Mouse (Mus musculus): Measurements from ENCODE around the gene Mis18bp1. TPM values are rescaled to one million over a fixed set of nuclear protein-coding genes. Genes with fewer than 3 reads are reported as not detected.
A peak's percentile ranks its signal among the peaks of the same experiment; 100 is the strongest.

The Mis18bp1 gene
- polyA plus RNA-seq (2014; fragmentation: Nextera tagmentation; extraction: Ambion mirVana), result 50.5 and 57.7 TPM in 2 replicates

DNA sequence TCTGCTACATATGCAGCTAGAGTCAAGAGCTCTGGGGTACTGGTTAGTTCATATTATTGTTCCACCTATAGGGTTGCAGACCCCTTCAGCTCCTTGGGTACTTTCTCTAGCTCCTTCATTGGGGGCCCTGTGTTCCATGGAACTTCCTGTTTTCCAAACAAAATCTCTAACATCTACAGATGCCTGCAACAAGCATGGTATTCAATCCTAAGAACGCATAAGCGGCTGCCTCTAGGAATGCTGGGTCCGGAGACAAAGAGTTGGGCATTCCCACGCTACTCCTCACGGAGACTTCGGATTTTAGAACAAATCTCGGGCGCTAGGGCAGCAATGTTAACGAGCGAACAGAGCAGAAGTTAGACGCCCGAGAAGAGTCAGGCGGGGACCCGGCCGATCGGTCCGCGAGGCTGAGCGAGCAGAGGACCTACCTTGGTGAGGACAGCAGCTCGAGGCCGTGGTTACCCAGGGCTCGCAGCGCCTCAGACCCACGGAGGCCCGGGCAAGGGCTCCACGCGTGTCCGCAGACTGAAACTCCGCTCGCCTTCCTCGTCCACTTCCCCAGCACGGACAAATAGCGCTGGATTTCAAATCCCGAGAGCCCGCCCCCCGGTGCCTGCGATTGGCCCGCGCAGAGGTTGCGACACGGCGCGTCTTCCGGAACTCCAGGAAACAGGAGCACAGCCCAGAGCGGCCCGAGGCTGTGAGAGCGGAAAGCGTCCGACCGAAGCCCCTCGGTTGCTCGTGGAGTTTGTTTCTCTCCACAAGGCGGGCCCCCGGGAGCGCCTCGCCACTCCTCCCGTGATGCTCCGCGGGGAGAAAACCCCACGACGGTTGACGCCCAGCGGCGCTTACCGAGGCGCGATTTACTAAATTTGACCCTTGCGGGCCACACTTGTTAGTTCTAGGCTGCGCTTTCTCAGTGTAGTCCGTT lies at the start of gene Mis18bp1:
TSS of gene Mis18bp1 (minus strand) at position 584 of the 931 bp plus-strand sequence.
- under 1% methylated on average over 70 of the region's 70 CpGs for WGBS
- peaks cover 4% of the 10 kb centered on the region; the same call in 1 of the 2 replicates for H3K36me3 ChIP-seq (ENCODE audit: control insufficient read depth, insufficient read depth, low read length)

GRCm38 (mm10) chr12:65216404-65216840 lies 44.0 kb upstream of the Mis18bp1 start:
- 83% methylated on average over 6 of the region's 6 CpGs for WGBS

More for the DNA sequence above, at the start of gene Mis18bp1:
- H3K4me2 ChIP-seq, result peak within 1 kb of the TSS; percentile 75
- peak; percentile 92 for DNase-seq (ENCODE audit: low spot score)
- peaks cover 12% of the 10 kb centered on the region for H3K4me1 ChIP-seq (replicated peaks; ENCODE audit: control insufficient read depth, insufficient read depth, low read length)
- ATAC-seq (replicated peaks; ENCODE audit: low FRiP score), result peak; percentile 97
- peak within 1 kb of the TSS; percentile 94 for H3K27ac ChIP-seq (ENCODE audit: low read depth, low read length)
- no peaks in the 10 kb centered on the region for H3K9me3 ChIP-seq (ENCODE audit: control insufficient read depth, low read length)
- no peaks in the 10 kb centered on the region for H3K27me3 ChIP-seq (replicated peaks; ENCODE audit: control insufficient read depth, insufficient read depth, low read length)
- H3K9ac ChIP-seq (ENCODE audit: low read depth, low read length), result peak within 1 kb of the TSS; percentile 77
- H3K4me3 ChIP-seq (ENCODE audit: low read depth, low read length), result peak within 1 kb of the TSS; percentile 74

GRCm38 (mm10) chr12:65206431-65206830 lies 34.0 kb upstream of the Mis18bp1 start:
- DNase-seq (ENCODE audit: low spot score) (no peak), ATAC-seq (replicated peaks; ENCODE audit: low FRiP score) (no peak)
- H3K27me3 ChIP-seq (replicated peaks; ENCODE audit: control insufficient read depth, insufficient read depth, low read length), result no peaks in the 10 kb centered on the region
- H3K4me2 ChIP-seq, result no peak overlapping the region
- H3K36me3 ChIP-seq (ENCODE audit: control insufficient read depth, insufficient read depth, low read length), result no peaks in the 10 kb centered on the region
- no peaks in the 10 kb centered on the region for H3K9me3 ChIP-seq (ENCODE audit: control insufficient read depth, low read length)
- H3K4me3 ChIP-seq (ENCODE audit: low read depth, low read length), result no peak overlapping the region
- H3K27ac ChIP-seq (ENCODE audit: low read depth, low read length), result no peak overlapping the region
- 69% methylated on average over 1 of the region's 1 CpGs for WGBS
- H3K4me1 ChIP-seq (replicated peaks; ENCODE audit: control insufficient read depth, insufficient read depth, low read length), result no peaks in the 10 kb centered on the region
- no peak overlapping the region for H3K9ac ChIP-seq (ENCODE audit: low read depth, low read length)

More at GRCm38 (mm10) chr12:65216404-65216840, 44.0 kb upstream of the Mis18bp1 start:
- no peaks in the 10 kb centered on the region for H3K36me3 ChIP-seq (ENCODE audit: control insufficient read depth, insufficient read depth, low read length)
- DNase-seq (ENCODE audit: low spot score) (no peak), ATAC-seq (replicated peaks; ENCODE audit: low FRiP score) (no peak)
- no peak overlapping the region for H3K4me3 ChIP-seq (ENCODE audit: low read depth, low read length)
- no peak overlapping the region for H3K27ac ChIP-seq (ENCODE audit: low read depth, low read length)
- no peak overlapping the region for H3K9ac ChIP-seq (ENCODE audit: low read depth, low read length)
- no peaks in the 10 kb centered on the region for H3K4me1 ChIP-seq (replicated peaks; ENCODE audit: control insufficient read depth, insufficient read depth, low read length)
- no peak overlapping the region for H3K4me2 ChIP-seq
- H3K9me3 ChIP-seq (ENCODE audit: control insufficient read depth, low read length), result no peaks in the 10 kb centered on the region
- no peaks in the 10 kb centered on the region for H3K27me3 ChIP-seq (replicated peaks; ENCODE audit: control insufficient read depth, insufficient read depth, low read length)

DNA sequence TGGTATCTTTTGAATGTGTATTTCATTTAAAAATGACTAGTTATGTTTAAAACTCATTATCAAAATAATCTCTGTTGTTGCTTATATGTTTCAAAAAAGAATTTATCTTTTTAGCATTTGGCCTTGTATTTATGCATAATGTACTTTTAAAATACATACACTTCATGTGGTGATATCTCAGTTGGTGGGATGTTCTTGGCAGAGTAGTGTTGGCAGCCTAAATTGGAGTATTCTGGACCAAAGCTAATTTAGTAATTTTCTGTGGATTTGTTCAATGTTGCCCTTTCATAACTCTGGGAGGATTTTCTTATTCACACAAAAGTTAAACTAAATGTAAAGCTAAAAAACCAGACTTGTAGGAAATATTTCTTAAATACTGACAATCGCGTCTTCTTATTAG lies 29.4 kb upstream of the Mis18bp1 start:
- H3K9me3 ChIP-seq (ENCODE audit: control insufficient read depth, low read length), result no peaks in the 10 kb centered on the region
- H3K9ac ChIP-seq (ENCODE audit: low read depth, low read length), result no peak overlapping the region
- H3K36me3 ChIP-seq (ENCODE audit: control insufficient read depth, insufficient read depth, low read length), result no peaks in the 10 kb centered on the region
- H3K27ac ChIP-seq (ENCODE audit: low read depth, low read length), result no peak overlapping the region
- H3K4me1 ChIP-seq (replicated peaks; ENCODE audit: control insufficient read depth, insufficient read depth, low read length), result no peaks in the 10 kb centered on the region
- H3K4me3 ChIP-seq (ENCODE audit: low read depth, low read length), result no peak overlapping the region
- no peaks in the 10 kb centered on the region for H3K27me3 ChIP-seq (replicated peaks; ENCODE audit: control insufficient read depth, insufficient read depth, low read length)
- DNase-seq (ENCODE audit: low spot score), result no peak
- no peak overlapping the region for H3K4me2 ChIP-seq
- no peak for ATAC-seq (replicated peaks; ENCODE audit: low FRiP score)
- WGBS, result 90% methylated on average over 2 of the region's 2 CpGs

DNA sequence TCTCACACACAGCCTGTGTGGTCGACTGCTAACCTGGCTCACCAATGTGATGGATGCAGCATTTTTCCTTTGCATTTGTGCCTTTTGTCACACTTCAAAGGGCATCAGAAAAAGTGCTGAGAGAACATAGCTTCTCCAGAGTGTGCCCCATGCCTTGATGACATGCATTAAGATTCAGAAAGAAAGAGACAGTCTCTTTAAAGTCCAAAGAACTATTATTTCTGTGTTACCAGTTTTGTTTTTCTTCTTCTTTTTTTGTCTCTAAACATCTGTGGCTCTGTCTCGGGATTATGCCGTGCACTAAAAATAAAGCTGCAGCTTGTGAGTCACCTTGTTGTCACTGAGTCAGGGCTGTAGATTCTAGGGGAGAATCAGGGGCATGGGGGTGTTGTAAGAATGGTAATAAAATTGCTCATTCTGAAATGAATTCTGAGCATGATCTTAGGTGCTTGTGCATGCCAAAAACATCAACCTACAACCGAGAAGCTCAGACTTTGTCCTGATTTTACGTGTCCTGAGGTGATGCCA lies 21.7 kb upstream of the Mis18bp1 start:
- Histone ChIP-seq H3K4me3 (ENCODE audit: low read depth, low read length) (no peak overlapping the region), H3K27me3 (replicated peaks; ENCODE audit: control insufficient read depth, insufficient read depth, low read length) (no peaks in the 10 kb centered on the region), H3K4me2 (no peak overlapping the region), H3K27ac (ENCODE audit: low read depth, low read length) (no peak overlapping the region), H3K9me3 (ENCODE audit: control insufficient read depth, low read length) (no peaks in the 10 kb centered on the region), H3K4me1 (replicated peaks; ENCODE audit: control insufficient read depth, insufficient read depth, low read length) (no peaks in the 10 kb centered on the region), H3K9ac (ENCODE audit: low read depth, low read length) (no peak overlapping the region), H3K36me3 (ENCODE audit: control insufficient read depth, insufficient read depth, low read length) (no peaks in the 10 kb centered on the region)
- DNase-seq (ENCODE audit: low spot score) (no peak), ATAC-seq (replicated peaks; ENCODE audit: low FRiP score) (no peak)
- WGBS, result 80% methylated on average over 5 of the region's 5 CpGs

DNA sequence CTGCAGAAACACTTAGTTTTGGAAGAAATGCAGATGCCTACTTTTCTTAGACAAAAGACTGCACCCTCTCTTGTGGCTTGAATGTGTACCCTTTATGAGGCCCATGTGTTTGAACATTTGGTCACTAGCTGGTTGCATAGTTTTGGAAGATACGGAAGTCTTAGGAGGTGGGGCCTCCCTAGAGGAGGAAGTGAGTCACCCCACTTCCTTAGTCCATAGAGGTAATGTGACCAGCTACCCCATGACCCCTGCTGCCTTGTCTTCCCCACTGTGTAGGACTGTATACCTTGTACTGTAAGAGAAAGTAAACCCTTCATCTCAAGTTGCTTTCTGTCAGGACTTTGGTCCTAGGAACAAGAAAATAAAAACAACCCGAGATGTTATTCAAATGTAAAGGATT lies 16.8 kb upstream of the Mis18bp1 start:
- no peak for DNase-seq (ENCODE audit: low spot score)
- Histone ChIP-seq H3K9ac (ENCODE audit: low read depth, low read length) (no peak overlapping the region), H3K9me3 (ENCODE audit: control insufficient read depth, low read length) (no peaks in the 10 kb centered on the region), H3K4me3 (ENCODE audit: low read depth, low read length) (no peak overlapping the region), H3K27ac (ENCODE audit: low read depth, low read length) (no peak overlapping the region), H3K36me3 (ENCODE audit: control insufficient read depth, insufficient read depth, low read length) (no peaks in the 10 kb centered on the region), H3K27me3 (replicated peaks; ENCODE audit: control insufficient read depth, insufficient read depth, low read length) (no peaks in the 10 kb centered on the region), H3K4me1 (replicated peaks; ENCODE audit: control insufficient read depth, insufficient read depth, low read length) (no peaks in the 10 kb centered on the region), H3K4me2 (no peak overlapping the region)
- 65% methylated on average over 2 of the region's 2 CpGs for WGBS
- no peak for ATAC-seq (replicated peaks; ENCODE audit: low FRiP score)

- H3K4me2 ChIP-seq, result no peak overlapping the region
- ATAC-seq (replicated peaks; ENCODE audit: low FRiP score) (no peak), DNase-seq (ENCODE audit: low spot score) (no peak)
- no peak overlapping the region for H3K27ac ChIP-seq (ENCODE audit: low read depth, low read length)
- H3K27me3 ChIP-seq (replicated peaks; ENCODE audit: control insufficient read depth, insufficient read depth, low read length), result no peaks in the 10 kb centered on the region
- H3K4me3 ChIP-seq (ENCODE audit: low read depth, low read length), result no peak overlapping the region
- 58% methylated on average over 3 of the region's 3 CpGs for WGBS
- no peak overlapping the region for H3K9ac ChIP-seq (ENCODE audit: low read depth, low read length)
- H3K4me1 ChIP-seq (replicated peaks; ENCODE audit: control insufficient read depth, insufficient read depth, low read length), result no peaks in the 10 kb centered on the region
- H3K9me3 ChIP-seq (ENCODE audit: control insufficient read depth, low read length), result no peaks in the 10 kb centered on the region
- H3K36me3 ChIP-seq (ENCODE audit: control insufficient read depth, insufficient read depth, low read length), result no peaks in the 10 kb centered on the region
Observed at GRCm38 (mm10) chr12:65187365-65187764, 15.0 kb upstream of the Mis18bp1 start.

DNA sequence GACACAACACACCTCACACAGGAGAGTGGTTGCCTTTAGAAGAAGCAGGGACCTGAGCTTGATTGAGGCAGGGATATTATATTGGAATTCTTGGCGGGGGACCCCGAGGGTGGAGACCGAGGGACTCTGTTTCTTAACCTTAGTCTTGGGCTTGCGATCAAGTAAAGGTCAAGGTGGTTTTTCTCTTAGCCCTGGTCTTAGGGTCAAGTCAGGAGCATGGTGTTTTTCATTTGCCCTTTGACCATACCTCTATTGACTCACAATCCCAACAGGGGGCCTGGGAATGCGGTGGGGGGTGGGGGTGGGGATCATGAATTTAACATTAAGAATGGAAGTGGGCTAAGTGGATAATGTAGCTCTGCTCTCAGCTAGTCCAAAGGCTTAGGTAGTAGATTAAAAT lies 1.3 kb upstream of the Mis18bp1 start:
- H3K4me3 ChIP-seq (ENCODE audit: low read depth, low read length), result peak overlapping the region; percentile 74; the same call in 1 of the 2 replicates
- no peaks in the 10 kb centered on the region for H3K9me3 ChIP-seq (ENCODE audit: control insufficient read depth, low read length)
- H3K27ac ChIP-seq (ENCODE audit: low read depth, low read length), result 0 out of 2 replicates have a peak overlapping the region, but pooled peaks have one; percentile 94
- no peak overlapping the region for H3K9ac ChIP-seq (ENCODE audit: low read depth, low read length)
- WGBS, result 91% methylated on average over 5 of the region's 5 CpGs
- H3K4me1 ChIP-seq (replicated peaks; ENCODE audit: control insufficient read depth, insufficient read depth, low read length), result peaks cover 12% of the 10 kb centered on the region
- ATAC-seq (replicated peaks; ENCODE audit: low FRiP score), result no peak
- DNase-seq (ENCODE audit: low spot score), result no peak
- H3K36me3 ChIP-seq (ENCODE audit: control insufficient read depth, insufficient read depth, low read length), result no peaks in the 10 kb centered on the region
- H3K4me2 ChIP-seq, result peak overlapping the region; percentile 55
- no peaks in the 10 kb centered on the region for H3K27me3 ChIP-seq (replicated peaks; ENCODE audit: control insufficient read depth, insufficient read depth, low read length)
